Mouse (Mus musculus): ENCODE measurements around the gene Nos1ap. TPM values are rescaled to one million over a fixed set of nuclear protein-coding genes. Genes with fewer than 3 reads are reported as not detected.

Gene Nos1ap
- total RNA-seq, 2 experiments from 2014 or later: 207 to 209 TPM

GRCm38 (mm10) chr1:170428141-170428540 is 161.5 kb downstream of the Nos1ap start:
- TF ChIP-seq CTCF (conservative IDR thresholded peaks at IDR 0.05): no peak
- Histone ChIP-seq H3K4me3 (no peak overlapping the region), H3K27ac (no peak overlapping the region)
- no peak for DNase-seq (ENCODE audit: low spot score in 2 of 2)

GRCm38 (mm10) chr1:170424258-170424889 is 165.3 kb downstream of the Nos1ap start:
- peak overlapping the region; percentile 28; the same call in 1 of the 2 replicates for H3K27ac ChIP-seq
- peak in 1 of 2 experiments; percentile 50 for DNase-seq (ENCODE audit: low spot score in 2 of 2)

GRCm38 (mm10) chr1:170423048-170423447 is 166.6 kb downstream of the Nos1ap start:
- no peak overlapping the region for H3K4me3 ChIP-seq
- TF ChIP-seq CTCF (conservative IDR thresholded peaks at IDR 0.05): no peak
- no peak for DNase-seq (ENCODE audit: low spot score in 2 of 2)
- H3K27ac ChIP-seq: no peak overlapping the region

More at GRCm38 (mm10) chr1:170424258-170424889, 165.3 kb downstream of the Nos1ap start:
- no peak for TF ChIP-seq CTCF (conservative IDR thresholded peaks at IDR 0.05)
- H3K4me3 ChIP-seq: no peak overlapping the region

- no peak for DNase-seq (ENCODE audit: low spot score in 2 of 2)
- TF ChIP-seq CTCF (conservative IDR thresholded peaks at IDR 0.05): no peak
- Histone ChIP-seq H3K4me3 (no peak overlapping the region), H3K27ac (no peak overlapping the region)
Measured at GRCm38 (mm10) chr1:170422188-170422587, 167.5 kb downstream of the Nos1ap start.

GRCm38 (mm10) chr1:170419961-170420360 is 169.7 kb downstream of the Nos1ap start:
- Histone ChIP-seq H3K4me3 (no peak overlapping the region), H3K27ac (no peak overlapping the region)
- TF ChIP-seq CTCF (conservative IDR thresholded peaks at IDR 0.05): no peak
- no peak for DNase-seq (ENCODE audit: low spot score in 2 of 2)

- H3K27ac ChIP-seq: no peak overlapping the region
- peak; percentile 63 for TF ChIP-seq CTCF (conservative IDR thresholded peaks at IDR 0.05)
- H3K4me3 ChIP-seq: no peak overlapping the region
- DNase-seq (ENCODE audit: low spot score in 2 of 2): no peak
Measured at GRCm38 (mm10) chr1:170418131-170418530, 171.5 kb downstream of the Nos1ap start.

GRCm38 (mm10) chr1:170416967-170417366 is 172.7 kb downstream of the Nos1ap start:
- no peak for TF ChIP-seq CTCF (conservative IDR thresholded peaks at IDR 0.05)
- Histone ChIP-seq H3K4me3 (no peak overlapping the region), H3K27ac (no peak overlapping the region)
- no peak for DNase-seq (ENCODE audit: low spot score in 2 of 2)

- TF ChIP-seq CTCF (conservative IDR thresholded peaks at IDR 0.05): no peak
- no peak overlapping the region for H3K27ac ChIP-seq
- H3K4me3 ChIP-seq: no peak overlapping the region
- DNase-seq (ENCODE audit: low spot score in 2 of 2): no peak
Measured at GRCm38 (mm10) chr1:170416206-170416605, 173.5 kb downstream of the Nos1ap start.

- DNase-seq (ENCODE audit: low spot score in 2 of 2): no peak
- TF ChIP-seq CTCF (conservative IDR thresholded peaks at IDR 0.05): no peak
- Histone ChIP-seq H3K4me3 (no peak overlapping the region), H3K27ac (no peak overlapping the region)
Measured at GRCm38 (mm10) chr1:170415395-170415794, 174.3 kb downstream of the Nos1ap start.

- Histone ChIP-seq H3K4me3 (no peak overlapping the region), H3K27ac (no peak overlapping the region)
- DNase-seq (ENCODE audit: low spot score in 2 of 2): no peak
- no peak for TF ChIP-seq CTCF (conservative IDR thresholded peaks at IDR 0.05)
Measured at GRCm38 (mm10) chr1:170410402-170411191, 179.1 kb downstream of the Nos1ap start.

- Histone ChIP-seq H3K27ac (no peak overlapping the region; the same call in 1 of the 2 replicates), H3K4me3 (no peak overlapping the region)
- DNase-seq (ENCODE audit: low spot score in 2 of 2): no peak
- no peak for TF ChIP-seq CTCF (conservative IDR thresholded peaks at IDR 0.05)
Measured at GRCm38 (mm10) chr1:170409091-170409490, 180.6 kb downstream of the Nos1ap start.

- DNase-seq (ENCODE audit: low spot score in 2 of 2): no peak
- Histone ChIP-seq H3K4me3 (no peak overlapping the region), H3K27ac (no peak overlapping the region)
- TF ChIP-seq CTCF (conservative IDR thresholded peaks at IDR 0.05): no peak
Measured at GRCm38 (mm10) chr1:170406921-170407320, 182.7 kb downstream of the Nos1ap start.

- peak overlapping the region; percentile 84; the same call in 1 of the 2 replicates for H3K27ac ChIP-seq
Measured at GRCm38 (mm10) chr1:170405152-170405551, 184.5 kb downstream of the Nos1ap start.

More at GRCm38 (mm10) chr1:170405152-170405551, 184.5 kb downstream of the Nos1ap start:
- H3K4me3 ChIP-seq: no peak overlapping the region
- TF ChIP-seq CTCF (conservative IDR thresholded peaks at IDR 0.05): no peak
- DNase-seq (ENCODE audit: low spot score in 2 of 2): no peak
